Mouse (Mus musculus) C2C12 (cell line): Measurements from ENCODE around the gene Best3.

Experiments
- CEBPB ChIP-seq: IDR thresholded peaks from one replicate; pipeline ENCODE4 v1.6.1; 2011; ENCODE audit warnings: low read depth, mild to moderate bottlenecking, control low read depth, moderate library complexity
- CTCF ChIP-seq: IDR thresholded peaks from one replicate; pipeline ENCODE4 v1.5.1; 2011; ENCODE audit not compliant: control insufficient read depth, insufficient read depth, insufficient read length
- FOSL1 ChIP-seq: IDR thresholded peaks from one replicate; pipeline ENCODE4 v1.8.0; 2011; ENCODE audit warnings: mild to moderate bottlenecking, low read length; ENCODE audit not compliant: poor library complexity, insufficient read depth, severe bottlenecking
- MYOD1 ChIP-seq: IDR thresholded peaks from one replicate; pipeline ENCODE4 v1.6.1; 2011; ENCODE audit warnings: low read depth; ENCODE audit not compliant: control insufficient read depth, insufficient read length
- MYOG ChIP-seq: IDR thresholded peaks from one replicate; pipeline ENCODE4 v1.6.1; 2011; ENCODE audit not compliant: control insufficient read depth, insufficient read length; ENCODE audit errors: extremely low read depth
- USF1 ChIP-seq: IDR thresholded peaks from one replicate; pipeline ENCODE4 v1.6.1; 2011; ENCODE audit warnings: low read depth, mild to moderate bottlenecking, control low read depth, moderate library complexity

GRCm38 (mm10) chr10:116977455-116977854 lies 8.7 kb upstream of the Best3 start:
- TF ChIP-seq CTCF (no peak), MYOD1 (no peak), MYOG (no peak), CEBPB (no peak), FOSL1 (no peak), USF1 (no peak)
